Mouse (Mus musculus) cortical plate, adult 2 months (tissue): ENCODE data around the gene Zbtb16.

ENCODE experiments used
- CTCF ChIP-seq: fragments of 200-500 bp; IDR thresholded peaks from 2 replicates; pipeline ENCODE4 v1.5.1; 2011; ENCODE audit warnings: mild to moderate bottlenecking, control low read depth, low read length; ENCODE audit not compliant: insufficient read depth; ENCODE audit errors: extremely low read depth
- POLR2A ChIP-seq: fragments of 200-500 bp; IDR thresholded peaks from 2 replicates; pipeline ENCODE4 v1.6.1; 2011; ENCODE audit warnings: mild to moderate bottlenecking, low read length, control low read depth; ENCODE audit not compliant: insufficient read depth; ENCODE audit errors: extremely low read depth

DNA sequence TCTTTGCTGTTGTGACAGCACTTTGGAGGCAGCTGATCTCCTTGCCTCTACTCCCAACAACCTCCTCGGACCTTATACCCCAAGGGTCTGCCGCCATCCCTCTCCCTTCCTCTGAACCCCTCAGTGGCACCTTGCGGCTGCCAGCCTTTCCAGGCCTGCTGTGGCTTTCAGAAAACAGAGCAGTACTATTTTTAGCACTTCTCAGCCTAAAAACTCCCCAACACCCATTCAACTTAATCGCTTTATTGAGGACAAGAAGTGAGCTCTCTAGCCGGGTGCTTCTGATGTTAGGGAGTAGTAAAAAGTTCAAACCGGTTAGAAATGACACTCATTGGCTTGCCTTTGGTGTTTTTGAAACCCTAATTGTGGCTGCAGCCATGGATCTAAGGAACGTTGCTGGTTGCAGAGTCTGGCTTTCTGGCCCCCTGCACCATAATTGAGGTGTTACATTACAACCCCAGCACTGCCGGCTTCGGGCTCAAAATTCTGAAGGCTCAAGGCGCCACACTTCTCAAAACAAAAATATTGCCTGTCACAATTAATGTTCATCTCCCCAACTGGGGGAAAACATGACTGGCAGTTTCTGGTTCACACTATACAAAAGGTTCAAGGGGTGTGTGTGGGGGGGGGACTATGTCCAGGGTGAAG lies 107.8 kb downstream of the Zbtb16 start:
- TF ChIP-seq CTCF = no peak
- TF ChIP-seq POLR2A = no peak
